Mouse (Mus musculus) right cerebral cortex, postnatal 10 days (tissue): Measurements from ENCODE around the gene Nt5dc1.
"Not testable (repeated sequence)": the region's sequence is repeated elsewhere in the genome, so short reads cannot be mapped to it uniquely, and the experiment has no call there.

Source experiments
- DNase-seq, 2 experiments: peaks; one replicate each; pipeline ENCODE4 v3.0.0; 2021; ENCODE audit warnings: low spot score in 2 of 2

Gene Nt5dc1

DNA sequence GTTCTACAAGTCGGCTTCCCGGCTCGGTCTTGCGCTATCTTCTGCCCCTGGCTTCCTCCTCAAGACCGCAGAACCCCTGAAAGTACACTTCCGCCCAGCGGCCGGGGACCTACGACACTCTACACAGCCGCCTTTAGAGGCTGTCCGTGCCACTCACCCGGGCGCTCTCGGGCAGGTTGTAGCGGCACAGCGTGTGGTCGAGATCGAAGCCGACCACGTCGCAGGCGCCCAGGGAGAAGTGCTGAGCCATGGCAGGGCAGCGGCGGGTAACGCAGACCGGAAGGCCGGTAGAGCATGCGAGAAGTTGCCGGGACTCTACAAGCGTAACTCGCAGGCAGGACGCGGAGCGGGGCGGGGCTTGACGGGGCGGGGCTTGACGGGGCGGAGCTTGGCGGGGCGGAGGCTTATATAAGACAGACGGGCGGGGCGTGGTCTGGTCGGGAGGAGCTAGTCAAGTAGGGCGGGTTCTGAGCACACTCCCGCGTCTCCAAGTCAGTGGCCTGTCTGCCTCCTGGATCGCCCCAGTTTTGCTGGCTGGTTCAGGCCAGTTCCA, at the start of gene Nt5dc1:
Nt5dc1 (minus strand) TSS at position 349 of the 553 bp plus-strand sequence.
- DNase-seq, result peak; percentile 91 to 93

DNA sequence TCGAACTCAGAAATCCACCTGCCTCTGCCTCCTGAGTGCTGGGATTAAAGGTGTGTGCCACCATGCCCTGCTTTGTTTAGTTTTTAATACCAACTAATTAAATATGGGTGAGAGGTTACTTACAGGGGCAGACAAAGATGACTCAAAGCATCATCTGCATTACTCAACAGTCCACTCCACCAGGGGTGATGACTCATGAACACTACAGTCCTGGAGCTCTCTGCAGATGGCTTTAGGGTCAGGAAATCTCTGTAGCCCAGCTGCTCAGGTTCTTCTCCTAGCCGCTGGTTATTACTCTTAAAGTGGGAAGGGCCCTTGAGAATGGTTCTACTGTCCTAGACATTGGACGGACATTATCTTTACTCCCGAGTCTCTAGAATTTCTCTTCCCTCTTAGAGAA, 46.0 kb upstream of the Nt5dc1 start:
- no peak for DNase-seq

DNA sequence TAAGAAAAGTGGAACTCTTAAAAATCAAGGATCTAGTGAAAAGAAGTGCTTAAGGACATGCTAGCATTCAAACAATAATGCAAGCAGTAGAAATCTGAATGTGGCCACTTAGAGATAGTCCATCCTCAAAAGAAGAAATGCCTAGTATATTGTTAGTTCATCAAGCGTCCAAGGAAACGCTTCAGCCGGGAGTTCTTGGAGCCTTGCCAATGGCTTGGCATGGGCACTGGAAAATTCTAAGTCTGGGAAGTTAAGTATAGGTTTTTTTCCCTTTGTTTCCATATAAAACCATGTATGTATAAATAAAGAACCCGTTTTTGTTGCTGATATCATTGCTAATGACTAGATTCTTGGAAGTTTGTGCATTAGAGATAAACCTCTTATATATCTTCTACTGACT, 43.1 kb upstream of the Nt5dc1 start:
- peak in 1 of 2 experiments; percentile 35 for DNase-seq

DNA sequence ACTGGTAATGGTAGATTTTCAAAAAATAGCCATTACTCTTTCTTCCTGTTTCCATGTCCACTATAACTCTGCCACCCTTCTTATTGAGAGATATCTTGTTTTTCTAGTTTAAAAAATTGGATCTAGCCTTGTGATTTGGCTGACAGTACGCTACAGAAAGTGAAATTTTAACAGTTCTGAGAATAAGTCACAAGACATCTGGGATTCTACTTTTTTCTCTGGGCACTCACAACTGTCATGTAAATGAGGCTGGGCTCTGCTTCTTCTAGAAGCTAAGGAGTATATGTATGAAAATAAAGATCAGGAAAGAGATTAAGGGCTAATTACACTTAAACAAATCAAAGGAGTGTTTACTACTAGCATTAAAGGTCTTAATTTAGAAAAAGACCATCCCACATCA, 31.1 kb upstream of the Nt5dc1 start:
- DNase-seq, result no peak

DNA sequence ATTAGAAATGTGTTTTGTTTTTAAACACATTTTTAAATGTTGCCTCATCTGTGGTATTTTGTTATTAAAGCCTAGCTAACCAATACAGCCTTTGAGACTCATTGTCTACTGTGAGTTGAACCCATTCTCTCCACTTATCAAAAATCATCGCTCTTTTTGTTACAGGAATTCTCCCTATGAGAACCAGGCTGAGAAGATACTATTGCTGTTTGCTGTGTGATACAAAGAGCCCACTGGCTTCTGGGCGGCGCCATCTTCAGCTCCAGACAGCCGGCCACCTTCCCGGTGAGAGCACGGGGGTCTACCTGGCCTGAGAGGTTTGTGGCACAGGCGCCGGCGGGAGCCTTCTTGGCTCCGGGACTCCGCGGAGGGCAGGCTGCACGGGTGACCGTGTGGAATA, 15.8 kb upstream of the Nt5dc1 start:
- DNase-seq, result not testable (repeated sequence)

DNA sequence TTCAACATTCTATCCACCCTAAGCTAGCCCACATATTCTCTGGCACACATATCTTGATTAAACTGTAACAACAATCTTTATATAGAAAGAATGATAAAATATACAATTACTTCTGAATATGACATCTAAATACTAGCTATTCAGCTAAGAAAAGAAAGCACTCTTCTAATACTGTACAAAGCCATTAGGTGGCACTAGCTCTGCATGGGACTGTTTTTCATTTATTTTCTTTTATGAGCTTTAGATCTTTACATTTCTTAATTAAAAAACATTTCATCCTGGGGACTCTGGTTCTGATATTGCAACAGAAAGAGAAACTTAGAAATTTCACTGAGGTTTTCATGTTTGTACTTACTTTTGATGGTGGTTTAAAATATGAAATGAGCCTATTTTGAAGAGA, 13.4 kb upstream of the Nt5dc1 start:
- no peak for DNase-seq

DNA sequence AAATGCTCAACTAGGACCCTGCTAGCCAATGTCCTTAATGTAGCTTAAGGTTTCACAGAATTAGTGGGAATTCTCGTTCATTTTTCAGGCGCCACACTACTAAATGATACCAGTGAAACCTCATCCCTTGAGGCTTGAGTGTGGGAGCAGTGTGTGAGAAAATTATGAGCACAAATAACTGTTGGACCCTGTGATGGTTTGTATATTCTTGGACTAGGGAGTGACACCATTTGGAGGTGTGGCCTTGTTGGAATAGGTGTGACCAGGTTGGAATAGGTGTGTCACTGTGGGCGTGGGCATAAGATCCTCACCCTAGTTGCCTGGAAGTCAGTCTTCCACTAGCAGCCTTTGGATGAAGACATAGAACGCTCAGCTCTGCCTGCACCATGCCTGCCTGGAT, 442 bp upstream of the Nt5dc1 start:
- not testable (repeated sequence) for DNase-seq

DNA sequence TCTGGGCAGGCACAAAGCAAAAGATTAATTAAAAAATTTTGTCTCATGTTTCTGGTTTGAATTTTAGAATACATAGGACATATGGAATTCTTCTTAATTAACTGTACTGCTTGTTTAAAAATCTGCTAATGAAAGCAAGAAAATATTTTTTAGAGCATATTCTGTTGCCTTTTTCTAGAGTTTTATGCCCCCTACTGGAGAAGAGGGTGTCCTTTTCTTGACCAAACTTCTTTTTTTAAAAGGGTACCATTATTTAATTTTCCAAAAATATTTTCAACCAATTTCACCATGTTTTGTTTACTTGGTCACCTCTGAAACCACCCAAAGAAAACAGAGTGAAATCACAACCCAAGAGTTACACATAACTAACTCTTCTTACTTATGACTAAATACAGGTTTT, 19.1 kb downstream of the Nt5dc1 start:
- DNase-seq, result no peak

DNA sequence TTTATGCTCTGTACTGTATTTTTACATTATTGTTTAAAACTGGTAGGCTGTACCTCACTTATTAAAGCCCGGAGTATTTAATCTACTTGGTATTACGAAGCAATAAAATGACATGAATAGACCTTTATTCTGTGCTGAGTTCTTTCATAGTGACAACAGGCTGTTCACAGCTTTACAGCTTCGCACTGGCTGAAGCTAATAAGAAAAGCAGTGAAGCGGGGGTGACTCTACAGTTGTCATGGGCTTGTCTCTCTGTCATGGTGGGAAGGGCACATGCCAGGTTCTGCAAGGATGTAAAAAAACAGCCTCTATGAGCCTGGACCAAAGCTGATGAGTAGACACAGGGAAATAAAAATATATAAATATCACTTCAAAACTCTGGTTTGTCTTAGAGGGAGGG, 21.4 kb downstream of the Nt5dc1 start:
- no peak for DNase-seq

DNA sequence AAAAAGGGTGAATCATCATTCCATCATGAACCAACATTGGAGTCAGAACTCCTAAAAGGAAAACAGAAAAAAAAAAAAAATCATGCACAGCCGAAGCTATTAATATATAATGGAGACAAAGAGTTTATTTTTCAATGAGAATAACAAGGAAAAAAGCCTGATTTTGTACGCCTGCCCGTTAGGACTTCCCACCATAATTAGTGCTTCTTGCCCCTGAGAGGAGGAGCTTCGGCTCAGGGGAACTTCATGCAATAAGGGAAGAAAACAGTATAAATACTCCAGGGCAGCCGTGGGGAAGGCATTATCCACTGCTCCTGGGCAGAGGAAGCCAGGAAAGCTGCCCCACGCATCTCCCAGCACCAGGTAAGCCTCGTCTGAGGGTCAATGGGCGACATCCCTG, 28.7 kb downstream of the Nt5dc1 start, which contains the start of gene Col10a1:
Col10a1 (plus strand) TSS at position 301 of the 400 bp plus-strand sequence.
- no peak for DNase-seq

DNA sequence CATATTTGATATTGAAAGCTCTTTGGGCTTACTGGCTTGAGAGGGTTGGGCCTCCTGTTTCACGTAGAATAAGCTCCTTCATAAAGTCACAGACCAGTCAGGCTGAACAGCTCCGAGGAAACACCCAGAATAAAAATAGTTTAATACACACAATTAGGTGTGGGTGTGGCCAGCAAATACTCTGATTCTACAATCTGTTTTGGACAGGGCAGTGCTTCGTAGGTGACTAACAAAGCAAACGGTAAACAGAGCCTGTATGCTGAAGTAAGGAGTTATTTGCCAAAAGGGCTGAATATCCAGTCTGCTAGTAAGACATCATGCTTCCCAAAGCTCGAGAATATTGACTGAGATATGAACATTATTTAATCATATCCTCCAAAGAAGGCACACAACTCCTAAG, 32.7 kb downstream of the Nt5dc1 start:
- no peak for DNase-seq

DNA sequence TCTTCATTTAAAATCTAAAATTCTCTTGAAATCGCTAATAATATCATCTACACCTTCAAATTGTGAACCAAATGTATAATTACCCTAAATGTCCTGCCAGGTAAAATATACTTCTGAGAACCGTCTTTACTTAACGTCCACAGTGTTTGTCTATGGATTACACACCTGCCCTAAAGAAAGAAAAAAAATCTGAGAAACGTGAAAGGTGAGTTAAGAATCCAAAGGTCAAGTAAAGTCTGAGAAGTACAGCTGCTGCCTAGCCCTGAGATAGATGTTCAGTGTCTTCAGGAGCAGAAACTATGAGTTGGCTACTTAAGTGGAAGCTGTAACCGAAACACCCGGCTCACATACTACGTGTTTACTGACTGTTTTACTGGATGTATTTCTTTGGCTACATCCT, 45.0 kb downstream of the Nt5dc1 start:
- DNase-seq, result no peak

DNA sequence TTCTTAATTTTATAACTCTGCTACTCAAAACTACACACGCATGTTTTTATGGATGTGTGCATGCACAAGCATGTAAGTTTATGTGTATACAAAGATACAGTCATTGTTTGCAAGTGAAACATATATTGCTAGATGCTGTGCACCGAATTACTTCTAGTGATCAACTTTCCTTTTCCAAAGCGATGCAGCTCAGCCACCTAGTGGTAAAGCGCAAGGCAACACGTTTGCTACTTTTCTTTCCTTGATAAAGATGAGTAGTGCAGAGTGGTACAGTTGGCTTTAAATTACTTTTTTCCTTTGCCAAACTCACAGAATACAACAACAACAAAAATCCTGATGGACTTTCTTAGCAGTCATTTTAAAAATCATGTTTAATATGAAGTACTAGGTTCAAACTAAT, 50.2 kb downstream of the Nt5dc1 start:
- peak; percentile 29 to 44 for DNase-seq

DNA sequence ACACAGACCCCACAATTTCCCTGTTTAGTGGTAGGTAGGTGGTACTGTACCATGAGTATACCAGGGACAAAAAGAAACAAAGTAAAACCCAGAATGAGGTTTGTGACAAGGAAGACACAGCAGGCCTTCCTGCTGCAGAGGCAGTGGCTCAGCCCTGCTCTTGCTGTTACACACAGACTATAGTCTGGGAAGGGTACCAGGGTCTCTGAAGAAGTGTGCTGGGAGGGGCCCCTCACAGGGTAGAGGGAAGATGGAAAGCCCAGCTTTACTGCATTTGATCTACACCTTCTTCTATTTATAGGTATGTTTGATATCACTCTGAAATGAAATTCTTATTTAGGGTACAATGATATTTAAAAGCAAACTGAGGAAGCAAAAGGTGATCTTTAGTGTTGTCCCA, 54.6 kb downstream of the Nt5dc1 start:
- peak in 1 of 2 experiments; percentile 33 for DNase-seq

DNA sequence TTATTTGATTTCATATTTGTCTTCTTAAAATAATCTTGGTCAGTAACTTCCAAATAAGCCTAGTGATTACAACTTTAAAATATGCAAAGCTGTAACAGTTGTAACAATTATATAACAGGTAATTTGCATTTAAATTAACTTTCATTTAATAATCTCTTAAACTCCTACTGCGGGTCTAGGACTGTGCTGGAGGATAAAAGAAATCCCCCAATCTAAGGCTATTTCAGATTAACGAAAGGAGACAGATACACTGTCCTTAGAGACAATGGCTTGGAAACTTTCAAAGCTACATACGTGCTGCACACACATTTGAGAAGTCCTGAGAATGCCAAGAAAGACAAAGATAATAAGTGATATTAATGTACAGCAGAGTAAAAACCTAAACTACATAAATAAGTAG, 60.1 kb downstream of the Nt5dc1 start:
- no peak for DNase-seq

DNA sequence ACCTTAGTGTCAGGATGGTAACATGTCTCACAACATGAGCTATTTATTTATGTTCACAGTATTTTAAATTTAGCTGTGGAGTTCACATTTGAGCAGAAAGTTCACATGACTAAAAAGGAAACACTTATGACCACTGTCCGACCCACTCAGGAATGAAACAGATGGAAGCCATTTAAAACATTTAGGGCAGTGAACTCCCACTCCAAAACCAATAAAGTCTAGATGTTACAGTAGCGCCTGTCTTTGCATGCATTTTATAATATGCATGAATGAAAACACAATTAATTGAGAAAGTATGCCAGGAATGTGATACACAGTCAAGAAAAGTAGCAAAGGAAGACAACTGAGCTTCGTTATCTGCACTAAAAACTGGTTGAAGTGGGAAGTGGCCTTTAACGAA, 66.2 kb downstream of the Nt5dc1 start:
- no peak for DNase-seq

DNA sequence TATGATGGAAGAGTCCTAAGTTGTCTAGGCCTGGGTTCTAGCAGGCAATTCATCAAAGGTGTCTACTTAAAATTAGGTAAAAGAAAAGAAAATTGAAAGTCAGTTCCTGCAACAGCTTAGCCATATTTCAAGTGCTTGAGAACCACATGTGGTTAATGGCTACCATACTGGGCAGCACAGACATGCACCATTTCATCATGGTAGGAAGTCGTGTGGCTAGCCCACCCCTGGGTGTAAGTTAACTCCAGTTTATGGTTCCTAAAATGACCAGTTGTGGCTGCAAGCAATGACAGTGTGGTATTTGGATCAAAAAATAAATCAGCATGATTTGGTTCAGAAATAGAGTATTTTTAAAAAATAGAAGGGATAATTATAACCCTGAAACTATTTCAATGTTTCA, 76.5 kb downstream of the Nt5dc1 start:
- no peak for DNase-seq

DNA sequence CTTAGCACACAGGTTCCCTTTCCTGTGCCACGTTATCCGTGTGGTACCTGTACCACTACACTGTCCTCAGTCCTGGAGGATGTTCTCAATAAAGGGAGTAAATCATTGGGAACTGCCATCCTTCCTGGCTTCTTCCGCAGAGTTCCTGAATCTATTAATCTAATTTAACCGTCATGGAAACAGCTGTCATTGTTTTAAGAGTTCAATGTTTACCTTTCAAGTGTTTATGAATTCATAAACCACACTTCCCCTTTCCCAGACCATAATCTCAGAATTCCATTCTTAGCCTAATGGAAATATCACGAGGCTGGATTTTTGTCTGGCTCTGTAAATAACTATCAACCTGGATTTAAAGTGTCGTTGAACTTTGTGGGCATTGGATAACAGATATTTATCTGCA, 77.3 kb downstream of the Nt5dc1 start:
- DNase-seq, result no peak

DNA sequence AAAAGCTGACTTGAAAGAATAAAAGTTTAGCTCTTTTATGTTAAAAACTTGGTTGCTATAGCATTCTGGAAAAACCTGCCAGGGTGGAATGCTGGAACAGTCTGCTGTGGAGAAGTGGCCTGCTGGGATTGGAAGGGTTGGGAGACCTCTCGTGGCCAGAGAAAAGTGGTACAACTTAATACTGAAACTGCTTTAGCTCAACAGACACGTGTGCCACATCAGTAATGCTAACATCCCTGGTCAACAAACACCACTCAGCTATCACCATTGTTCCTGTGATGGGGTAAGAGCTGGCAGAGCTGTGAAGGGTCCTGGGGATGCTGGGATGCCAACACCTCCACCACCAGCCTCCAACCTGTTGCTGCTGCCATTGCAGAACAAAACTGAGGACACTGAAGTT, 90.0 kb downstream of the Nt5dc1 start:
- DNase-seq, result peak; percentile 73 to 80

DNA sequence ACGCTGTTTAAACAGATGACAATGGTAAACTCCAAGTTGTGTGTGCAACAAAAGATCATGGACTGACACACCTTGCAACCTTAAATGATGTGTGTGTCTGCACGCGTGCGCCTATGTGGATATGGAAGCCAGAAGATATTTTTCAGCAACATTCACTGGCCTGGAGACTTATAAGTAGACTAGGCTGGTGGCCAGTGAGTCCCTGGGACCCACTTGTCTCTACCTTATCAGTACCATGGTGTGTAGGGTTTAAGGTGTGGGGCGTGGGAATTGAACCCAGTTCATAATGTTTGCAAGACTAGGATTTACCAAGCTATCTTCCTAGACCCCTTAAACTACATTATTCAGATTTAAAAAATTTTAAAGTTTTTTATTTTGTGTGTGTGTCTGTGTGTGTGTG, 91.2 kb downstream of the Nt5dc1 start:
- no peak for DNase-seq

DNA sequence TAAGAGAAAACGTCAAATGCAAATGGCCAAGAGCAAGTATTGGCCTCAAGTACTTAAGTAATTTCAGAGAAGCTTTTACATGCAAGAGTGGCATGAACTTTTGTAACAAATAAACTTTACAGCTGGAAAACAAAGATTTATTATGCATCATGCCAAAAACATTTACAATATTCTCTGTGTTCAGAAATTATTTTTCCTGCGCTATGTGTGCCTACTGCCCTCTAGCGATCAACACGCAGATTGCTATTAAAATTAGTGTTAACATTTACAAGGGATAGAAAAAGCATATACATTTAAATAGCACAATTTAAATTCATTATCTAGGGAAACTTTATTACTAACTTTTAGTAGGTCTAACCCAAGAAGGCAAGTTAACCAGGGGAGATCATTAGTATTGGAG, 91.7 kb downstream of the Nt5dc1 start:
- DNase-seq, result no peak

DNA sequence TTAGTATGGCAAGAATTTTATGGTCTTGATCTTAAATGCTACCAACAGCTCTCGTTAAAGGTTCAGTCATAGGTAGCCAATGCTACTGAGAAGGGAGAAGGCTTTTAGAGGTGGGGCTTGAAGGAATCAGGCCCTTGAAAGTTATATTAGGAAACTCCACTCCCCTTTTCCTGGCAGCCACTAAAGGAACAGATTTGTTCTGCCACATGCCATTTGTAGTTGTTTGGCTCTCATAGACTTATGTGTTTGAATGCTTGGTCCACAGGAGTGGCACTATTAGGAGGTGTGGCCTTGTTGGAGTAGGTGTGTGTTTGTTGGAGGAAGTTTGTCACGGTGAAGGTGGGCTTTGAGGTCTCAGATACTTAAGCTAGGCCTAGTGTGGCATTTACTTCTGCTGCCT, 97.5 kb downstream of the Nt5dc1 start:
- DNase-seq, result no peak

DNA sequence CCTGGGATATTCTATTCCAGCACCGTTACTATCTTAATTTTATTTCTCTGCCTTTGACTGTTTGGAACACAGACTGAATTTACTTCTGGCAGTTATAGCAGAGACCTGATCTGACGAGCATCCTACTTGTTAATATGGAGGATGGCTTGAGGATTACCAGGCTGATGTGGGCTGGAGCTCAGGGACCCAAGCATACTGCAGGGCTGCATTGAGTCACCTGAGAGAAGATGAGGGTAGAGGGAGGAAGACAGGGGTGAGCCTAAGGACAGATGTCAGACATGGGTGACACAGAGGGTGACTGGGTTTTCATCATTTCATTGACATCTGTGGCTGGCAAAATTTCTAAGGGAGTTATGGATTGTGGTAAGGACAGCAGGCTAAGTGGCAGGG, 101.1 kb downstream of the Nt5dc1 start:
- DNase-seq, result no peak

DNA sequence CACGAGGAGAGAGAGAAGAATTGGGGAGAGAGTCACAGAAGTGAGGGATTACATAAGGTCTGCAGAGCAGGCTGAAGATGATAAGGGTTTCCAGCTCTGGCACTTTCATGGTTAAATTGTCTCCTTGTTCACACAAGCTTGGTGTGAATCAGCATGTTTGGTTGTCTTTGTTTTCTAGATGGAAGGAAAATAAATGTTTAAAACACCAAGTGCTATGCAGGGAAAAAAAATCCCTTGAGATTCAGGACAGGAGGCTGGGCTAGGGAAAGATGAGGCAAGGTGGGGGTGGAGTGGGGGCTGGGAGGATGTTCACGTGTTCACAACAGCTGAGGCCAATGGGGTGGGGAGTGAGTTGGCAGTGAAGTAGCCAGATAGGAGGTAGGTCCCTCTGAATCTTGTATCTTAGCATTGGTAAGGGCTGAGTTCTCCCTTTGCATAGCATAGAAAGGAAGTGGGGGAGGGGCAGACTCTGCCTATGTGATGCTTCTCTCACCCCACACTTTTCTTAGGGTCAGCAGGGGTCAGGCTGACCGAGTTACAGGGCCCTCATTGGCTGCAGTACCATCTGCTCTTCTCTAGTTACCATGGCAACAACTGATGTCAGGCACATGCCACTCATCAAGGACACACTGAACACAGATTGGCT, 101.7 kb downstream of the Nt5dc1 start:
- peak; percentile 78 to 90 for DNase-seq
